Mouse (Mus musculus): ENCODE measurements around the gene Hp1bp3. TPM values are rescaled to one million over a fixed set of nuclear protein-coding genes. Genes with fewer than 3 reads are reported as not detected.

Gene Hp1bp3
- total RNA-seq, 4 experiments from 2014 or later = 81.4 to 89.4 (median 84.4) TPM

Other genes with a start within 250 kb of the Hp1bp3 start
- gene Eif4g3, start 223.3 kb upstream of the Hp1bp3 start, total RNA-seq (2022) = 10 to 100 TPM; 36.5 to 42.9 (median 41.0) TPM
- gene Sh2d5, start 34.1 kb downstream of the Hp1bp3 start, total RNA-seq (2022) = under 1 TPM in 1 of 4 experiments, not detected in 3; 0.50 TPM
- under 1 TPM in 3 of 4 experiments, not detected in 1; 0.11 to 0.22 (median 0.14) TPM for gene Kif17, start 34.1 kb downstream of the Hp1bp3 start, total RNA-seq (2022)
- 10 to 100 TPM; 63.3 to 65.5 (median 64.3) TPM for gene Ddost, start 88.4 kb downstream of the Hp1bp3 start, total RNA-seq (2022)
- 100 to 1,000 TPM; 791 to 970 (median 864) TPM for gene Pink1, start 110.0 kb downstream of the Hp1bp3 start, total RNA-seq (2022)
- gene Cda, start 151.7 kb downstream of the Hp1bp3 start, total RNA-seq (2022) = 1 to 10 TPM; 2.1 to 3.2 (median 2.8) TPM
- gene Fam43b, start 180.2 kb downstream of the Hp1bp3 start, total RNA-seq (2022) = not detected
- gene Mul1, start 218.4 kb downstream of the Hp1bp3 start, total RNA-seq (2022) = 10 to 100 TPM; 72.0 to 84.5 (median 75.5) TPM
- gene Camk2n1, start 238.0 kb downstream of the Hp1bp3 start, total RNA-seq (2022) = 10 to 100 TPM; 10.8 to 12.7 (median 11.1) TPM